Mouse (Mus musculus) heart, embryonic 15.5 days (tissue): ENCODE measurements at regions not wholly inside any gene's neighbourhood (a gene's known extent, or its start where the extent isn't known, plus 50 kb on each side); places are given as distances from the start of the nearest gene placed in this dataset.

ENCODE experiments used
- ATAC-seq: fragments of 200-750 bp; cut with Nextera tagmentation; replicated peaks from 2 replicates; pipeline ENCODE4 v1.8.0; 2017; ENCODE audit warnings: low read depth, moderate TSS enrichment; ENCODE audit not compliant: insufficient number of reproducible peaks, insufficient read depth, low FRiP score
- H3K27ac ChIP-seq: fragments of 300-500 bp; sonication (generic); 2 replicates; pipeline ENCODE4 v1.5.1; 2015; ENCODE audit warnings: mild to moderate bottlenecking, inconsistent platforms
- H3K27me3 ChIP-seq: fragments of 300-500 bp; sonication (generic); 2 replicates; pipeline ENCODE4 v1.6.1; 2015; ENCODE audit warnings: inconsistent platforms
- H3K36me3 ChIP-seq: fragments of 300-500 bp; sonication (generic); 2 replicates; pipeline ENCODE4 v1.6.1; 2015; ENCODE audit warnings: mild to moderate bottlenecking, inconsistent platforms
- H3K4me1 ChIP-seq: fragments of 300-500 bp; sonication (generic); replicated peaks from 2 replicates; pipeline ENCODE4 v1.6.1; 2015; ENCODE audit warnings: inconsistent platforms
- H3K4me2 ChIP-seq: fragments of 300-500 bp; sonication (generic); 2 replicates; pipeline ENCODE4 v1.6.1; 2015; ENCODE audit warnings: inconsistent platforms, mild to moderate bottlenecking, moderate library complexity
- H3K4me3 ChIP-seq: fragments of 300-500 bp; sonication (generic); 2 replicates; pipeline ENCODE4 v1.5.1; 2015; ENCODE audit warnings: mild to moderate bottlenecking, inconsistent platforms
- H3K9ac ChIP-seq: fragments of 300-500 bp; sonication (generic); 2 replicates; pipeline ENCODE4 v1.6.1; 2015; ENCODE audit warnings: mild to moderate bottlenecking, inconsistent platforms
- H3K9me3 ChIP-seq: fragments of 300-500 bp; sonication (generic); replicated peaks from 2 replicates; pipeline ENCODE4 v1.6.1; 2016; ENCODE audit warnings: inconsistent platforms
- whole genome bisulfite sequencing: fragments of 180-500 bp; shearing (Covaris S2); methylation state at CpG from one replicate; pipeline ENCODE4 v1.1.7; 2015; ENCODE audit warnings: mixed read lengths; 5-methylcytosine and 5-hydroxymethylcytosine counted together

DNA sequence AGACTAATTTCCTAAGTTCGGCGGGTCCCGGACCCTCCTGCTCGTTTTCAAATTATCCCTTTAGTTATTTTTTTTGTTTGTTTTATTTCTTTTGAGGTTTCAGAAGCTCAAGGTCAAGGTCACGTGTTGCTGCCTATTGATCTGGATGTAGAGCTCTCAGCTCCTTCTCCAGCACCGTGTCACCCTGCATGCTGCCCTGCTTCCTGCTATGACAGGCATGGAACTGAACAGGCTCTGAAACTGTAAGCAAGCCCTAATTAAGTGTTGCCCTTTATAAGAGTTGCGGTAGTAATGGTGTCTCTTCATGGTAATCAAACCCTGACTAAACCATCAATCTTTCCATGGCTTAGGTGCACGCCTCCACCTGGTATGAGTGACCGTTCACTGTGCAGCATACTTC lies 319.2 kb downstream of the Mex3b start:
- Histone ChIP-seq H3K9ac (no peak overlapping the region), H3K27me3 (no peaks in the 10 kb centered on the region), H3K4me1 (no peaks in the 10 kb centered on the region), H3K4me2 (no peak overlapping the region), H3K27ac (no peak overlapping the region), H3K9me3 (no peaks in the 10 kb centered on the region), H3K4me3 (no peak overlapping the region), H3K36me3 (no peaks in the 10 kb centered on the region)
- ATAC-seq = no peak
- 83% methylated on average over 9 of the region's 9 CpGs for WGBS

DNA sequence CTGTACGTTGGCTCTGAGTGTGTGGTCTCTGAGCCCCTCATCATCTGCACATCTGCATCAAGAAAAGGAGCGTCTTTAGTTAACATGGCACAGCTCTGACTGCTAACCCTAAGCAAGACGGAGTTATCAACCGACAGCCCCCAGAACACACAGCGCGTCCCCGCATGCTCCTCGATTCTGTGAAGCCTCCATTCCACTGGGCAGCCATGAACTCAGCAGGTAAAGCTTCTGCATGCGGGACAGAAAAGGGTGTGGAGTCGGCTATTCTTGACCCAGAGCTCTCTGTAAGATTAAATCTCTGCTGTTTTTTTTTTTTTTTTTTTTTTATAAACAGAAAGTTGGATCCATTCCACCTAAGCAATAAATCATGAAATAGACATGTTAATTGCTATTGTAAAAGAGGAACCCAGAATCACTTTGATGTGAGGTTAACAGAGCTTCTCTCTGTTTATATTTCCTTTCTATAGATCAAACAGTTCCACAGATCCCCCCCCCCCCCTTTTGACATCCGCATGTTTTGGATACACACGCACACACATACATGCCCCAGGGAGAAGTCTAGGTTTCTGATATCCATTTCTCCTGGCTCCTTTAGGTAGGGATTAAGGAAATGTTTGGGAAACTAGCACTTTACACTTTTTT lies 328.9 kb downstream of the Mex3b start:
- H3K4me3 ChIP-seq = no peak overlapping the region
- WGBS = 75% methylated on average over 12 of the region's 12 CpGs
- ATAC-seq = no peak
- no peaks in the 10 kb centered on the region for H3K27me3 ChIP-seq
- H3K27ac ChIP-seq = no peak overlapping the region
- no peaks in the 10 kb centered on the region for H3K36me3 ChIP-seq
- no peaks in the 10 kb centered on the region for H3K9me3 ChIP-seq
- no peak overlapping the region for H3K9ac ChIP-seq
- H3K4me1 ChIP-seq = no peaks in the 10 kb centered on the region
- no peak overlapping the region for H3K4me2 ChIP-seq

DNA sequence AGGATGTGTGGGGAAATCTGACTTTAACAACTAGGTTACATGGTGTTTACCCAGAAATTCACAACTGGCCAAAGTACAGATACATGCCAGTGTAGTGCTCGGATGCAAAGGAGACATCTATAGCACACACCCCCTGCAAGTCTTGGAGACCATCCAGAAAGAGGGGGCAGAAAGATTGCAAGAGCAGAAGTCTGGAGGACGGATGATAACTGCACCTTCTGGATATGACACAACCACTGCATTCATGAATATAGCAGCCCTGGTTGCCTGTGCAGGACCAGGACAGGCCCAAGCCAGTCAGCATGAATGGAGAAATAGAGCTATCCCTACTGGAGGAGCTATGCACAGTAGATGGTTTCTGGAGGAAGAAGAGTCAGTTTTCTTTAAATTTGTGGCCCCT lies 330.4 kb downstream of the Mex3b start:
- Histone ChIP-seq H3K9me3 (no peaks in the 10 kb centered on the region), H3K4me3 (no peak overlapping the region), H3K27ac (no peak overlapping the region), H3K27me3 (no peaks in the 10 kb centered on the region), H3K4me2 (no peak overlapping the region), H3K36me3 (no peaks in the 10 kb centered on the region), H3K4me1 (peaks cover 13% of the 10 kb centered on the region), H3K9ac (no peak overlapping the region)
- 48% methylated on average over 2 of the region's 2 CpGs for WGBS
- ATAC-seq = no peak

DNA sequence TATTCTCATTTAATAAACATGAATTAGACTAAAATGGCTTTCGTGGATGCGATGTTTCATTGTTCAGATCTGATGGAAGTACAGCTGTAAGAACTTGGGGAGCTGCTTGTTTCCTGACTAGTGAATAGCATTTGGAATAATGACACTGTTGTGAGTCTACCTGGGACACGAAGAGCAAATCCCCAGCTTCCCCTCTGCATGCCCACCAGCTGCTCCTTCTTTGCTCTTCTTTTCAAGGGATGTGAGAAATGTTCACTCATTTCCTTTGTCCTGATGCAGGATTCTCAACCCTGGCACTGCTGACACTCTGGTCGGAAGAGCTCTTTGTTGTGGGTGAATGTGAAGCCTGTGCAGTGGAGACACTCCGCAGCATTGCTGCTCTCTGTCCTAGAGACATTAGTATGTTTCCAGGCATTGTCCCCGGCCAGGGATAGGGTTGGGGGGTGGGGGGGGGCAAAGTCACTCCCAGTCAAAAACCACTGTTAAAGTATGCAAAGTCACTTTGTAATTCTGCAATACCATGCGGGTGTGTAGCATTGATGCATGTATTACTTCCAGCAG lies 334.1 kb downstream of the Mex3b start:
- H3K4me2 ChIP-seq = 0 out of 2 replicates have a peak overlapping the region, but pooled peaks have one; percentile 48
- no peak overlapping the region for H3K9ac ChIP-seq

DNA sequence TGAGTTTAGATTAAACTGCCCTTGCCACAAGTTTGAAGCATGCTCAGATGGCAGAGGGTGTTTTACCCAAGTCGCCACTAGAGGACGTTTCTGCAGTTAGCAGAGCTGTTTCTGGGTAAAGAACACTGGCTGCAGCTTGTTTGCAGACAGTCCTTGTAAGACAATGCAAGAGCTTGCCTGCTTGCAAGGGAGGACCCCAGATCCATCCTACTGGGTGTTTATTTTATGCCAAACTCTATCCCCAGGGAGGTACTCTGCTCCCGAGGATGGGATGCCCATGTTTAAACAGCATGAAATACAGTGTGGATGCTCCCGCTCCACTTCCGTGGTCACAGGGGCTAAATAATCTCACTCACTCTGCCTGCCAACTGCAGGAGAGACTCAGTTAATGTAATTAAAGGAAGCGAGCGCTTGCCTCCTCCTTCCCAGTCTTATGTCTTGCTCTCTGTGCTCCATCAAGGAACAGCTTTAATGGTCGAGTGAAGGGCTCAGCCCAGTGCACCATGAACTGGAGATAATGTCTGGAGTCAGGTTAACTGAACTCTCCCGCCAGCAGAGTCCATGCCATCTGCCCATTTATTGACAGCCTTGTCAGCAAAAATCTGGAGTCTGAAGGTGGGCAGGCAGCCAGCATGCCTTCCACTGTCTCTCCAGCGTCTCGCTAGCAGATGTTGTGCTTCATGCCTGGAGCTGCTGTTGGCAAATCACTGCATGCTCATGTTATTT lies 334.8 kb downstream of the Mex3b start:
- Histone ChIP-seq H3K36me3 (no peaks in the 10 kb centered on the region), H3K4me2 (peak overlapping the region; percentile 48), H3K27ac (peak overlapping the region; percentile 29), H3K4me3 (peak overlapping the region; percentile 4; the same call in 1 of the 2 replicates), H3K4me1 (peaks cover 13% of the 10 kb centered on the region), H3K9ac (no peak overlapping the region), H3K27me3 (no peaks in the 10 kb centered on the region), H3K9me3 (no peaks in the 10 kb centered on the region)
- peak; percentile 54 for ATAC-seq
- WGBS = 8% methylated on average over 11 of the region's 11 CpGs

More for the DNA sequence above, 334.1 kb downstream of the Mex3b start:
- Histone ChIP-seq H3K4me3 (no peak overlapping the region), H3K27ac (no peak overlapping the region), H3K4me1 (peaks cover 13% of the 10 kb centered on the region), H3K27me3 (no peaks in the 10 kb centered on the region), H3K36me3 (no peaks in the 10 kb centered on the region), H3K9me3 (no peaks in the 10 kb centered on the region)
- ATAC-seq = no peak
- 64% methylated on average over 7 of the region's 7 CpGs for WGBS

DNA sequence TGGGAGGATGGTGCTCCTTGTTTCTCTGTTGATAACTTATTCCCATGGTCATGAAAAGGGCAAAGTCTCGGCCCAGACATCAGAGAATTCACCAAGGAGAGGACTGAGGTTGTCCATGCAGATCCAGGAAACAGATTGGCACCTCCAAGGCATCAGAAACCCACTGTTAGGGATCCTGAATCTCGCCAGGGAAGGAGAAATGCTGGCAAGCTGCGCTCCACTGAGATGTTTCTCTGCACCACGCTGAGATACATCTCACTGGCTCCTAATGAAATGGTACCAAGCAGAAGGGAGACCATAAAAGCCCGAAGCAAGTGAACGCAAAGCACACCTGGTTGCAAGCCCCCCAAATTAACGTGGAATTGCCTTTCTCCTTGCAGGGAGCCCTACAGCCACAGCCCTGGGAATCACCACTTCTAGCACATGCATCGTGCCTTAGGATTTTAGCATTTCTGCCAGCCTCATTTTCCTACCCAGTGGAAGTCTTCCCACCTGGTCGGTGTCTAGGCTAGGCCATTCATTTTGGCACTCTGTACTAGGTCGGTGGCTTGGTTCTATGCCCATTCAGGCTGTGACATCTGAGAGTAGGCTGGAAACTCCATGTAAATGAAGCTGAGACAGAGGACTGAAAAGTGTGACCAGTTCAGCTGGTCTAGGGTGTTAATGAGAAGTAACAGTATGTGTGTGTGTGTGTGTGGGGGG lies 336.3 kb downstream of the Mex3b start:
- Histone ChIP-seq H3K4me3 (no peak overlapping the region), H3K27me3 (no peaks in the 10 kb centered on the region), H3K4me2 (no peak overlapping the region), H3K9me3 (no peaks in the 10 kb centered on the region), H3K4me1 (peaks cover 13% of the 10 kb centered on the region), H3K36me3 (no peaks in the 10 kb centered on the region), H3K27ac (no peak overlapping the region), H3K9ac (no peak overlapping the region)
- no peak for ATAC-seq
- 82% methylated on average over 10 of the region's 10 CpGs for WGBS

DNA sequence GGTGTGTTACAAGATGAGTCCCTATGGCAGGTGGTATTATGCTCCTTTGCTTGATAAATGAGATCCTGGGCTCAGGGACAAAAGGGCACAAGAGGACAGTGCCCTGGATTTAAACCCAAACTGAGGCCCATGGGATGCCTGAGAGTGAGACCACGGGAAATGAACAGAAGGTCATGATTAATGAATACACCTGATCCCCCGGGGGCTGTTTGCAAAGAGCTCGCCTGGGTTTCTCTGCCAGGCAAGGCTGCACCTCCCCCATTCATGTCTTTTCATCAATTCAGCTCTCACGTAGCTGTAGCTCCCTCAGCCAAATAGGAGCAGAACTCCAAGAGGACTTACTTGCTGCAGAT lies 336.9 kb downstream of the Mex3b start:
- H3K27me3 ChIP-seq = no peaks in the 10 kb centered on the region
- no peak for ATAC-seq
- no peak overlapping the region for H3K9ac ChIP-seq
- no peak overlapping the region for H3K27ac ChIP-seq
- WGBS = 57% methylated on average over 4 of the region's 4 CpGs
- peaks cover 13% of the 10 kb centered on the region for H3K4me1 ChIP-seq
- no peak overlapping the region for H3K4me2 ChIP-seq
- H3K36me3 ChIP-seq = no peaks in the 10 kb centered on the region
- H3K9me3 ChIP-seq = no peaks in the 10 kb centered on the region
- H3K4me3 ChIP-seq = no peak overlapping the region

DNA sequence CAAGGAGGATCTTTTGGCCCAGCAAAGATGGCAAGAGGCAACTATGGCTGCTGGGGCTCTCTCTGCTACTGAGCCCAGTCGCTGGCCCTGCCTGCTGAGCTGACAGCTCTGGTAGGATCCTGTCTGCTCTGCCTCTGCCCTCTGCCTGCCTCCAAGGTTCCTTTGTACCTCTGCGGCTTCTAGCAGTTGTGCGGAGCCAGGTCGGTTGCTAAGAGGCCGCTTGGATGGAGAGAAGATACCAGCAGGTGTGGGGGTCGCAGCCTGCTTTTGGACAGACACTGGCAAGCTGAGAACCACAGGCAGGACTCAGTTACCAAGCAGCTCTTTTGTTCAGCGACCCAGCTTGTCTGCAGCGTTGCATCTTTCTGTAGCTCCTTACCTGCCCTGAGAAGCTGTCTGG lies 337.6 kb downstream of the Mex3b start:
- Histone ChIP-seq H3K9me3 (no peaks in the 10 kb centered on the region), H3K4me2 (no peak overlapping the region), H3K4me1 (peaks cover 13% of the 10 kb centered on the region), H3K27me3 (no peaks in the 10 kb centered on the region), H3K27ac (no peak overlapping the region), H3K9ac (no peak overlapping the region), H3K36me3 (no peaks in the 10 kb centered on the region), H3K4me3 (no peak overlapping the region)
- WGBS = 57% methylated on average over 8 of the region's 8 CpGs
- ATAC-seq = no peak

DNA sequence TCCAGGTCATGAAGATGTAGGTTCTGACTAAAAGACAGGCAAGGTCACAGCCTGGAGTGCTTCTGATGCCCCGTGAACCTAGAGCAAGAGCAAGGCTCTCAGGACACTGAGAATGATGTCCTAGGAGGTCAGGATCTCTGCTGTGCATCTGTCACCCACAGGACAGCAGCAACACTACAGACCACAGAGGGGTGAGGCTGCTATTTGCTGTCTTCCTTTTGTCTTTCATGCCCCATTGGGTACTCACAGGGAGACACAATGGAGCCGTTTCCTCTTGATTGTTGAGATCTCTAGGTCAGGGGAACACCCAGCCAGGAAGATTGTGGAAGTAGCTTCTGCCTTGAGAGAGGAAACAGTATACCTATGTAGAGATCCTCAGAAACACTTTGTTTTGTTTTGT lies 339.9 kb downstream of the Mex3b start:
- no peak for ATAC-seq
- no peaks in the 10 kb centered on the region for H3K27me3 ChIP-seq
- H3K27ac ChIP-seq = no peak overlapping the region
- no peaks in the 10 kb centered on the region for H3K9me3 ChIP-seq
- no peak overlapping the region for H3K9ac ChIP-seq
- WGBS = 71% methylated on average over 2 of the region's 2 CpGs
- H3K36me3 ChIP-seq = no peaks in the 10 kb centered on the region
- no peak overlapping the region for H3K4me2 ChIP-seq
- peaks cover 4% of the 10 kb centered on the region for H3K4me1 ChIP-seq
- no peak overlapping the region for H3K4me3 ChIP-seq

DNA sequence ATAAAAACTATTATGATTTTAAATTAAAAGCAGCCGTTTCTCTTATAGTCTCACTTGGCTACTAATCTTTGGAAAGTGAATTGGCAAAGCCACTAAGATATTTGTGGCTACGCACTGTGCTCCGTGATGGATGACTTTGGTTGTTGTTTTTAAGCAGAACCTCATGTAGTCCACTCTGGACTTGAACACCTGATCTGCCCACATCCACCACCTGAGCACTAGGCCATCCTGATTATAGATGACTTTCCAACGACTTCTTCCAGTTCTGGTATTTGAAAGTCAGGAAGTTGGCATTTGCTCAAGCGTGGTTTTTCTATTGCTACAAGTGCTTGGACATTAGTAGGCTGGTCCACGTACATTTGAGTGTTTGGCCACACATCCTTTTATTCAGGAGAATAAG lies 344.5 kb downstream of the Mex3b start:
- no peak overlapping the region for H3K27ac ChIP-seq
- no peaks in the 10 kb centered on the region for H3K9me3 ChIP-seq
- no peaks in the 10 kb centered on the region for H3K36me3 ChIP-seq
- no peak overlapping the region for H3K4me2 ChIP-seq
- no peak for ATAC-seq
- H3K27me3 ChIP-seq = no peaks in the 10 kb centered on the region
- no peak overlapping the region for H3K4me3 ChIP-seq
- no peak overlapping the region for H3K9ac ChIP-seq
- no peaks in the 10 kb centered on the region for H3K4me1 ChIP-seq
- 73% methylated on average over 6 of the region's 6 CpGs for WGBS

DNA sequence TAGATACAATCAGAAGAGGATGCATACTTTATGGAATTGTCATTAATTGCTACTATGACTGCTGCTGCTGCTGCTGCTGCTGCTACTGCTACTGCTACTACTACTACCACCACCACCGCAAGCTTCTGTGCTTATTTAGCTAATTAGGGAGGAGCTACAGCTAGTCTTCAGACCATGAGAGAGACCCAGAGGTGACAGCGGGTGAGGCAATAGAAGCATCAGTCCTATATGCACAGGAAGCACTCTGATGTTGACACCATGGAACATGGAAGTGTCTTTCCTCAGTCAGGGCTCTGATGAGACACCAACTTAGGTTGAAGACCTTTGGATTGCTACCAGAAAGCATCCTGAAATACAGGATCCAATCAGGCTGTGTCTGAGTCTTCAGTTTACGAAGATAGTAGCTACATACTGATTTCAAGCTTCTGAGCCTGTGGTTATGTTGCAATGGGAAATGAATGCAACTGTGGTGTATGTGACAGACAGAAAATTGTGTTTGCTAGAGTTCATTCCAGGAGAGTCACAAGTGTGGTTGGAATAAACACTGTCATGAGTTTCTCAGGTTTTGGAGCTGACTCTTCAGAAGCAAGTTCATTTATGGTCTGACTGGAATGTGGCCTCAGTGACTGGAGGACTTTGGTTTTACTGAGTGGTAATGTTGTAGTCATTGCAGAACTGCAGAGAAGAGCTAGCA lies 355.0 kb downstream of the Mex3b start:
- ATAC-seq = no peak

More for the DNA sequence above, 355.0 kb downstream of the Mex3b start:
- Histone ChIP-seq H3K4me2 (no peak overlapping the region), H3K27ac (no peak overlapping the region), H3K4me3 (no peak overlapping the region), H3K4me1 (no peaks in the 10 kb centered on the region), H3K9ac (no peak overlapping the region), H3K9me3 (no peaks in the 10 kb centered on the region), H3K36me3 (no peaks in the 10 kb centered on the region), H3K27me3 (no peaks in the 10 kb centered on the region)
- 77% methylated on average over 3 of the region's 3 CpGs for WGBS
